Mouse (Mus musculus) right cerebral cortex, postnatal 4 days (tissue): ENCODE results near the gene Itprid2.
"Not testable (repeated sequence)": the region's sequence is repeated elsewhere in the genome, so short reads cannot be mapped to it uniquely, and the experiment has no call there.

Experiments used
- DNase-seq: peaks from one replicate; pipeline ENCODE4 v3.0.0-alpha.2; 2022

Gene Itprid2

GRCm38 (mm10) chr2:79634528-79635400, at the start of gene Itprid2:
Gene Itprid2 (plus strand): TSS chr2:79635352.
- DNase-seq: peak; percentile 90

- DNase-seq: no peak
Observed at GRCm38 (mm10) chr2:79596177-79596576, 39.0 kb upstream of the Itprid2 start.

- DNase-seq: no peak
Observed at GRCm38 (mm10) chr2:79597090-79597489, 38.1 kb upstream of the Itprid2 start.

DNA sequence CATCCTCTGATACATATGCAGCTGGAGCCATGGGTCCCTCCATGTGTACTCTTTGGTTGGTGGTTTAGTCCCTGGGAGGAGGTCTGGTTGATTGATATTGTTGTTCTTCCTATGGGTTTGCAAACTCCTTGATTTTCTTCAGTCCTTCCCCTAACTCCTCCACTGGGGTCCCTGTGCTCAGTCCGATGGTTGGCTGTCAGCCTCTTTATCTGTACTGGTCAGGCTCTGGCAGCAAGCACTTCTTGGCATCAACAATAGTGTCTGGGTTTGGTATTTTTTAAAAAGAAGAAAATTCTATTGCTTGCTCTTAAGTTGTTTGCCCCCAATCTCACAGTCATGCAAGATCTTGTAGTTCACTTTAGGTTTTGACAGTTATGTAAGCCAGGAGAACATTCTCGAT, 34.0 kb upstream of the Itprid2 start:
- DNase-seq: not testable (repeated sequence)

DNA sequence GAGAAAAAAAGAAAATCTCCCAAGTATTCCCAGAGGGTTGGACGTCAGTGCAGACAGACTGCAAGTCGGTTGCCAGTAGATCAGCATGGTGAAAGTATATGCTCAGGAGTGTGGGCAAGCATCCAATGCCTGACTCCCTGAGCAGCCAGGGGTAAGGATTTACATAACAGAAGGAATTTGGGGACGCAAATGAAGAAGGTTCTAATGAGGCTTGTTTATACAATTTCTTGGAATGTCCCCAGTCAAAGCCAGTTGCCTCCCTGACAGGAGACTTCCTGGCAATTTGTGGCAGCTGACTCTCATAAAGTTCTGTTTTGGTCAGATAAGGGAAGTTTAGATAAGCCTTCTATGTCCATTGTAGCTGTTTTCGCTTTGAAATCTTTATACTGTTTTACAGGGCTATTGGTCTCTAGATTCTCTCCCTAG, 33.4 kb upstream of the Itprid2 start:
- no peak for DNase-seq

- DNase-seq: no peak
Observed at GRCm38 (mm10) chr2:79602306-79602705, 32.8 kb upstream of the Itprid2 start.

GRCm38 (mm10) chr2:79603363-79603762, 31.8 kb upstream of the Itprid2 start:
- DNase-seq: no peak

DNA sequence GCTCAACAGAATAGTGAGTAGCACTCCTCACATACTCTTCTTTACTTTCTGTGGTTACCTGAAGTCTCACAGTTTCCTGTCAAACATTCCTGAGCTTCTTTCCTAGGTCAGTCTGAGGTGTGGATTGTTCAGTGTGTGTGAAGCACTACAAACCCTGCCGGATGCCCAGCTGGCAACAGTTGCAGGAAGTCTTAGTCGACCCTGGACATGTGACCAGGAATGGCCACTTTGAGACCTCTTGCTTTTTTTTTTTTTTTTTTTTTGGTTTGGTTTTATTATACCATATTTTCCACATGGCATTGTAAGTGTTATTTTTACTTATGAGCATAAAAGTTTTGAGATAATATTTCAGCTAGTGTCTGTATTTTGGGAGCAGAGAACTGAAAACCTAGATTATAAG, 29.1 kb upstream of the Itprid2 start:
- no peak for DNase-seq

- no peak for DNase-seq
Observed at GRCm38 (mm10) chr2:79607181-79607580, 28.0 kb upstream of the Itprid2 start.

- no peak for DNase-seq
Observed at GRCm38 (mm10) chr2:79608301-79609074, 26.7 kb upstream of the Itprid2 start.

DNA sequence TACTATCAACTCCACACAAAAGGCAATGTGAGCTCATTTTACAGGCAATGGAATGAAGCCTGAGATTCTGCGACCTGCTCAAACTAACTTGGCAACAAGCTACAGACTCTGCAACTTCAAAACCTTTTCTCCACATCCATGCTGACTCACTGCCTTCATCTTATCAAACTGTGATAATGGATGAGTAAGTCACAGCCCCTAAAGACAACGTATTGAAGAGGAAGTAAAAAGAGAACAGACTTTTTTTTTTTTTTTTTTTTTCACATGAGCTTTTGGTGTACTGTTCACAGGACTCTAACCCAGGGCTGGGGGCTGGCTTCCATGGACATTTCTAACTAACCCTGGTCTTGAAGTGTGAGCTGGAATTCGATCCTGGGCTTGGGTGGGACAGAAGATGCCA, 24.3 kb upstream of the Itprid2 start:
- no peak for DNase-seq

- DNase-seq: no peak
Observed at GRCm38 (mm10) chr2:79618145-79618544, 17.0 kb upstream of the Itprid2 start.

DNA sequence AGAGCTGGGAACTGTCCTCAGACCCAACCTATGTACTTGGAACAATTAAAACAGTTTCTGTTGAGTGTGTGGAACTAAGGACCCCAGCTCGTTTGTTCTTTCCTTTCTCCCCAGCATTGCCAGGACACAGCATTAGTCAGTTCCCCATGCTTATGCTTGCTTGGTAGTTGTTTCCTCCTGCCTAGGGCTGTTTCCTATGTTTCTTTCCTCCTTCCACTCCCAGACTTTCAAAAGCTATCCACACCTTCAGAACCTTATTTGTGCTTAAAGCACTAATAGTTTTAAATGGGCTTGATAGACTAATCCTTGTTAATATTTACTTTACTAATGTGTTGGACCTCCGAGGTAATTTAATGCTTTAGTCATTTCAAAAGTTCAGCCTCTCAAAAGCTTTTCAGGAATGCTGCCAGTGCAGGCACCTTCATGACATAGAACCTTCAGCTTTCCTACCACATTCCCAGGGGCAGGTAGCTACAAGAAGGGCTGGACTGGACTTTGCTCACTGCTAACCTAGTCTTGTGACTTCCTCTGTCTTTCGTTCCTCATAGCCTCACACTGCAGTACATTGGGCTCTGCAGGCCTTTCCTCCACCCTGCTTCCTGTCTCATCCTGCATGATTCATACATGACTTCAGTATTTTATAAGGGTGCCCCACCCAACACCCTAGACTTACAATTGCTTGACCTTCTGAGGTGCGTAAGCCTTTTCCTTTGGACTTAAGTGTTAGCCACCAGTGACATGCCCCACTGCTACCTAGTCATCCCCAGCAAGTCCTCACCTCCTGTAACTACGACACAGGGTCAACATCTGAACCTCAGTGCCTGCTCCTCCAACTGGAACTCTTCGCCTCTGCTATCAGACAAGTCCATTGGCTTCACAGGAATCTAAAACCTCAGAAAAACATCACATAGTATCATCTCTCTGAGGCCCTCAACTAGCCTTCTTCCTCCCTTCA, 16.3 kb upstream of the Itprid2 start:
- DNase-seq: no peak

- no peak for DNase-seq
Observed at GRCm38 (mm10) chr2:79623256-79623655, 11.9 kb upstream of the Itprid2 start.

DNA sequence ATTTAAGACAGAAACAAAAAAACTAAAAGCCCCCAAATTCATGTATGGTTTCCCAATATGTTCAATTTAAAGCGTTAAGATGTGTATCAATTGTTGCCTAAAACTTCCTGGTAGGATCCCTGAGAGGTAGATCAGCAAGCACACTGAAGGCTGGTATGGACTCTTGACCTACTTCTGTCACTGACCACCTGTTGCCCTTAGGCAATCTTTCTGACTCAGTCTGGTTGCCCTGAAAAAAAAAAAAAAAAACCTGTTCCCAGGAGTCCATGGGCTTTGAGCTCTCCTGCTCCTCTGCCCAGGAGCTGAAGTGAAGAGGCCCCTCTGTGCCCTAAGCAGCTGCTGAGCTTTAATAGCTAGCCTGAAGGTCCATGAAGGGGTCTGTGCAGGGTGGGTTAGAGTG, 7.5 kb upstream of the Itprid2 start:
- no peak for DNase-seq

DNA sequence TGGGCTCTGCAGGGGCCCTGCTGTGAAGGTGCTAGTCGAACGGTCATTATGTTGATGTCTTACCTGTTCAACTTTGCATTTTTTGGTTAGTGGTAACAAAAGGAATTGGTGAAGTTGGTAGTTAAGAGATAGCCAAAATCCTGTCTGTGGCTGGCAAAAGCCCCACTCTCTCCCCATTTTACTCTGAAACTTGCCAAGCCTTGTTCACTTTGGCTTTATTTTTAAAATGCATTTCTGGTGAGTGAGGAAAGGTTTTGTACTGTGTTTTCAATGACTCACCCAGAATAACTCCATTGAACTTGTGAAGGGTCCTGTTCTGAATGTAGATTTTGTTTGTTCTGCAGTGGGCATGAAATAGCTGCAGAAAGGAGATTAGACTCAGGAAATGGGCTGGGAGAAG, 4.9 kb upstream of the Itprid2 start:
- no peak for DNase-seq

DNA sequence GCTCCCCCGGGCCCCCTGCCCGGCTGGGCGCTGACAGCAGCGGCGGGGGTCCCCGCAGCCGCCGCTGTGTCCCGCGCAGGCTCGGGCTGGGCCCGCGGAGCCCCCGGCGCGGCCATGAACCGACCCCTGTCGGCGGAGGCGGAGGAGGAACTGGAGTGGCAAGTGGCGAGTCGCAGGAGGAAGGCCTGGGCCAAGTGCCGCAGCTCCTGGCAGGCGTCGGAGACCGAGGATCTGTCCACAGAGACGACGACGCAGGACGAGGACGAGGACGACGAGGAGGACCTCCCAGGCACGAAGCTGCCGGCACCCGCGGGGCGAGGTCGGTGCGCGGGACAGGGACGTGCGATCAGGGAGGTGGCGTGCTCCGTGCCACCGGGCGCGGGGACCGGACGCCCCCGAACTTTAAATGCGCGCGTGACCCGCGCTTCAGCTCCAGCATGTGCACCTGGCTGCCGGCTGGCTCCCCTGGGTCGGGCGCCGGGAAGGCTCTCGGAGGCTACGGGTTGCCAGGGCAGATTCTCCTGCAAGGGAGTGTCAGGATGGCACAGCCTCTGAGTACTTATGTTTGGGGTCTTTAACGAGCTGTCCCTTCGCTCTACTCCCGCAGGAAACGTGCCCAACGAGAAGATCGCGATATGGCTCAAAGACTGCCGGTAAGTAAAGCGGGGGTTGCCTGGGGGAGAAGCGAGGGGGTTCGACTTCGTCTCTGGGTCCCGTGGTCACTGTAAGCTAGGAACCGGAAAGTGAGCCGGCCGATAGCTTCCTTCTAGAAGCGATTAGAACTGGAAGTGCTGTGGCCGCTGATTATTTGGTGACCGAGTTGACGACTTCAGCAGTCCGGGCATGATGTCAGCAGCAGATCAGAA, 507 bp downstream of the Itprid2 start:
- peak; percentile 48 for DNase-seq

DNA sequence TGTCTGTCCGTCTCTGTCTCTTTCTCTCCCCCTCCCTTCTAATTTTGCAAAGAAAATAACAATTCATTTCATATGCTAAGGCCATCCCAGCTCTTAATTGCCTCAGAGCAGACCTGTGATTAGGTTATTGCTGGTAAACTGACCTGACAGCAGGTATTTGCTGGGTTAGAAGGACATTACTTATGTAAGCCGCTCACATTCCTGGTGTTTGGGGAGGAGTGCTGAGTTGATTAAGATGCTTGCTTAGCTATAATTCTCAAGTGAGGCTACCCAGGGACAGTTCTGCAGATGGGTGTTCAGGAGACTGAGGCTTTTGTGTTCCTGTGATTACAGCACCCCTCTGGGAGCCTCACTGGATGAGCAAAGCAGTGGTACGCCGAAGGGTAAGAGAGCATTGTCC, 3.8 kb downstream of the Itprid2 start:
- DNase-seq: no peak

DNA sequence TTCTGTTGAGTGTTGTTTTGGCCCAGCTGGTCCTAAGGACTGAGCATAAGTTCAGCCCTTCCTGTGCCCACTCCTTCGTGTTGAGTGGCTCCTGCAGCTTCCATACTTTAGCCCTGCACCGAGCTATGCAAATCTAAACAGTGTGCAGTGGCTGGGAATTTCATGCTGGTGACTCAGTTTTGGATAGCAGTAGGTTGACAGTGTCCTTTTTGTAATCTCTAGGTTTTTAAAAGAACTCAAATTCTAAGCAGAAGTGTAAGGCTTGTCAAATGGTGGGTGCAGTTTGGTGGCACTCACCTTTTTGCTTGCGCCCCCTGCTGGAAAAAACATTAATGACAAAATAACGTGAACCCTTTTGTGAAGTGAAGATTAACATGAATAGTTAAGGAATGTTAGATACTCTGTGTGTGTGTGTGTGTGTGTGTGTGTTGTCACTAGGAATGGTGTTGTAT, 11.1 kb downstream of the Itprid2 start:
- DNase-seq: peak; percentile 40

DNA sequence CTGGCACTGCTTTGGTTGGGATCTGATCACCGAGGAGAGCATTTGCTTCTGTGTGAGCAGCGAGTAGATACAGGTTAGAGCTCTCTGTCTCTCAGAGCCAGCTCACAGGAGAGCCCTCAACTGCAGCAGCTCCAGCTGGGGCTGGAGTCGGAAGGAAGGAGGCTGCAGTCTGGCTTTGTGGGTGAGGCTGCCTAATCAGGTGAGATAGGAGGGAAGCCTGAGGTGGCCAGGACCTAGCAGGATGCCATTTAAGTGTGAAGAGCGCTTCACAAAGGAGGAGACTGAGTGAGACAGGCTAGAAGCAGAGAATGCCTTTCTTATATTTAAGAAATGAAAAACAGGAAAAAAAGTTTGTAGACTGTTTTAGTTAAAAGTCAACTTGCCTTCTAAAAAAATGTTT, 11.9 kb downstream of the Itprid2 start:
- DNase-seq: no peak

GRCm38 (mm10) chr2:79647728-79648127, 12.6 kb downstream of the Itprid2 start:
- no peak for DNase-seq

GRCm38 (mm10) chr2:79651185-79651584, 16.0 kb downstream of the Itprid2 start:
- no peak for DNase-seq
